Mouse (Mus musculus): ENCODE results near the gene Nxph3. TPM values are rescaled to one million over a fixed set of nuclear protein-coding genes. Genes with fewer than 3 reads are reported as not detected.

Gene Nxph3
- polyA plus RNA-seq, 1 experiment from 2014 or later, result 0.73 TPM

- H3K27me3 ChIP-seq, result peaks cover 12% of the 10 kb centered on the region
- ATAC-seq (no peak), DNase-seq (ENCODE audit: low read depth, low spot score) (no peak)
- ChIA-PET POLR2A (no interaction called here), CTCF (interaction anchor here (1.1 kb wide), 1 partner anchor 120 kb away, joined by 3 read pairs; no protein-coding TSS in a partner anchor)
- in situ Hi-C loops (cut with MboI; ENCODE audit: low pct_unique_long_range_greater_than_20kb), result no loop called here
- no peak for TF ChIP-seq CTCF (IDR thresholded peaks at IDR 0.05)
Measured at GRCm38 (mm10) chr11:95540637-95541385, 26.4 kb upstream of the Nxph3 start.

GRCm38 (mm10) chr11:95538378-95539104 lies 24.2 kb upstream of the Nxph3 start:
- in situ Hi-C loops (cut with MboI; ENCODE audit: low pct_unique_long_range_greater_than_20kb), result no loop called here
- TF ChIP-seq CTCF (IDR thresholded peaks at IDR 0.05), result no peak
- DNase-seq (ENCODE audit: low read depth, low spot score), result no peak
- ChIA-PET CTCF (no interaction called here), POLR2A (no interaction called here)
- ATAC-seq, result no peak
- H3K27me3 ChIP-seq, result peaks cover 12% of the 10 kb centered on the region

GRCm38 (mm10) chr11:95533484-95534160 lies 19.3 kb upstream of the Nxph3 start:
- CTCF ChIA-PET, result interaction anchor here (0.9 to 1.2 kb wide), 2 partner anchors 10 to 59 kb away, joined by 3 read pairs; no protein-coding TSS in a partner anchor
- DNase-seq (ENCODE audit: low read depth, low spot score) (no peak), ATAC-seq (peak; percentile 73)
- POLR2A ChIA-PET, result no interaction called here
- in situ Hi-C loops (cut with MboI; ENCODE audit: low pct_unique_long_range_greater_than_20kb), result loop anchor here (5.0 kb wide), 3 partner anchors 54 to 219 kb away; partner anchors contain the start of gene Ngfr
- H3K27me3 ChIP-seq, result peaks cover under 1% of the 10 kb centered on the region
- peak; percentile 98 for TF ChIP-seq CTCF (IDR thresholded peaks at IDR 0.05)

- ChIA-PET POLR2A (no interaction called here), CTCF (interaction anchor here (0.9 to 1.2 kb wide), 2 partner anchors 10 to 219 kb away, joined by 3 to 4 read pairs; no protein-coding TSS in a partner anchor)
- in situ Hi-C loops (cut with MboI; ENCODE audit: low pct_unique_long_range_greater_than_20kb), result loop anchor here (5.0 kb wide), 3 partner anchors 55 to 220 kb away; partner anchors contain the start of gene Ngfr
- TF ChIP-seq CTCF (IDR thresholded peaks at IDR 0.05), result no peak
- ATAC-seq (no peak), DNase-seq (ENCODE audit: low read depth, low spot score) (no peak)
- no peaks in the 10 kb centered on the region for H3K27me3 ChIP-seq
Measured at GRCm38 (mm10) chr11:95532353-95533072, 18.1 kb upstream of the Nxph3 start.

- no peak for TF ChIP-seq CTCF (IDR thresholded peaks at IDR 0.05)
- DNase-seq (ENCODE audit: low read depth, low spot score) (no peak), ATAC-seq (no peak)
- CTCF ChIA-PET, result no interaction called here
- peaks cover 12% of the 10 kb centered on the region for H3K27me3 ChIP-seq
- POLR2A ChIA-PET, result no interaction called here
- in situ Hi-C loops (cut with MboI; ENCODE audit: low pct_unique_long_range_greater_than_20kb), result no loop called here
Measured at GRCm38 (mm10) chr11:95528231-95528630, 13.9 kb upstream of the Nxph3 start.

GRCm38 (mm10) chr11:95527307-95527706 lies 12.9 kb upstream of the Nxph3 start:
- ATAC-seq (no peak), DNase-seq (ENCODE audit: low read depth, low spot score) (no peak)
- no peak for TF ChIP-seq CTCF (IDR thresholded peaks at IDR 0.05)
- in situ Hi-C loops (cut with MboI; ENCODE audit: low pct_unique_long_range_greater_than_20kb), result no loop called here
- ChIA-PET POLR2A (no interaction called here), CTCF (no interaction called here)
- peaks cover 12% of the 10 kb centered on the region for H3K27me3 ChIP-seq

GRCm38 (mm10) chr11:95521563-95521962 lies 7.2 kb upstream of the Nxph3 start:
- ATAC-seq, result no peak
- DNase-seq (ENCODE audit: low read depth, low spot score), result no peak
- H3K27me3 ChIP-seq, result peaks cover 8% of the 10 kb centered on the region
- peak; percentile 97 for TF ChIP-seq CTCF (IDR thresholded peaks at IDR 0.05)
- POLR2A ChIA-PET, result interaction anchor here (0.7 to 1.4 kb wide), 5 partner anchors 23 to 548 kb away, joined by 3 to 8 read pairs (median 3); partner anchors contain the start of gene Slc35b1
- CTCF ChIA-PET, result interaction anchor here (0.7 to 3.9 kb wide), 33 partner anchors 8 to 405 kb away, joined by 3 to 59 read pairs (median 4); partner anchors contain the start of genes Slc35b1 and Spop
- in situ Hi-C loops (cut with MboI; ENCODE audit: low pct_unique_long_range_greater_than_20kb), result loop anchor here (5.0 kb wide), 3 partner anchors 124 to 399 kb away; partner anchors contain the start of gene Dlx3

- H3K27me3 ChIP-seq, result peaks cover 8% of the 10 kb centered on the region
- ATAC-seq (peak; percentile 77), DNase-seq (ENCODE audit: low read depth, low spot score) (no peak)
- peak; percentile 99 for TF ChIP-seq CTCF (IDR thresholded peaks at IDR 0.05)
- in situ Hi-C loops (cut with MboI; ENCODE audit: low pct_unique_long_range_greater_than_20kb), result loop anchor here (5.0 kb wide), 3 partner anchors 123 to 398 kb away; partner anchors contain the start of gene Dlx3
- ChIA-PET CTCF (interaction anchor here (0.7 to 3.9 kb wide), 32 partner anchors 9 to 404 kb away, joined by 3 to 59 read pairs (median 4); partner anchors contain the start of genes Slc35b1 and Spop), POLR2A (interaction anchor here (0.9 to 1.4 kb wide), 2 partner anchors 136 to 206 kb away, joined by 3 to 8 read pairs; partner anchors contain the start of gene Slc35b1)
Measured at GRCm38 (mm10) chr11:95520456-95521072, 6.2 kb upstream of the Nxph3 start.

GRCm38 (mm10) chr11:95519996-95520395 lies 5.6 kb upstream of the Nxph3 start:
- ChIA-PET CTCF (interaction anchor here (1.2 to 3.9 kb wide), 9 partner anchors 24 to 261 kb away, joined by 3 to 59 read pairs (median 5); partner anchors contain the start of gene Slc35b1), POLR2A (no interaction called here)
- ATAC-seq (no peak), DNase-seq (ENCODE audit: low read depth, low spot score) (no peak)
- TF ChIP-seq CTCF (IDR thresholded peaks at IDR 0.05), result no peak
- in situ Hi-C loops (cut with MboI; ENCODE audit: low pct_unique_long_range_greater_than_20kb), result loop anchor here (5.0 kb wide), 3 partner anchors 123 to 398 kb away; partner anchors contain the start of gene Dlx3
- H3K27me3 ChIP-seq, result peaks cover 6% of the 10 kb centered on the region
